8 mouse cellular contexts compared by ENCODE assay signal in the genomic region with DNA sequence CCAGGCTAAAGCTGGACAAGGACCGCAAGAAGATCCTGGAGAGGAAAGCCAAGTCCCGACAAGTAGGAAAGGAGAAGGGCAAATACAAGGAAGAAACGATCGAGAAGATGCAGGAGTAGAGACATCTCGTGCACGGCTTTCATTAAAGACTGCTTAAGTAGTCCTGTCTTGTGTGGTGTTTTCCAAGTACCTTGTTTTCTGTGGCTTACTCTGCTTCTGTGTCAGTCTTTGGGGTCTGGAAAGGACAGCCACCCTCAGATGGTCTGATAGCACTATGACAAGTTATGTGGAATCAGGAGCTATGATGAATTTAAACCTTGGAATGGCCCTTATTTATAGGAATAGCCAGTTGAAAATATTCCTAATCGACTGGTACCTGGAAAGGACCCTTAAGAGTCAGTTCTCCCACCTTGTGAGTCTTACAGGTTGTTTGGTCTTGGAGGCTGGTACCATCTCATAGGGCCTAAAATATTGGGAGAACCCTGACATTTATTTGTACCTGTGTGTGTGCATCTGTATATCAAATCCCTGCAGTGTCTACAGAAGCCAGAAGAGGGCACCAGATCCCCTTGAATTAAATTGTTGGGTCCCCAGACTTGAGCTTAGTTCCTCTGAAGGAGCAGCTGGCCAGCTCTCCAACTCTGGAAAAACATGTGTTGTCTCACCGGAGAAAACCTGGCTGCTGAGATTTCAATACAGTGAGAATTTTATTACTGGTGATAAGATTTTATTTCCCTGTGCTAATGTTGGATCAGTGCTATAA. TPM values are rescaled to one million over a fixed set of nuclear protein-coding genes. Genes with fewer than 3 reads are reported as not detected.
DNase-seq lines count a peak whose midpoint lies in the region; TF ChIP-seq lines count a peak whose summit lies in the region.
"Had no signal": no experiment of that assay in that cellular context is flagged by ENCODE, and none has a peak within 500 bp of the region (broad histone marks: within the 10 kb centered on the region; RNA-seq: fewer than 3 reads in every experiment).

No protein-coding gene starts in this region.

- in situ Hi-C loops in ES-E14 (cut with MboI; ENCODE audit: low sequenced_read_pairs in 2 of 2, unreplicated experiment in 2 of 2): loop anchor here in 1 of 2 experiments (5.0 kb wide), 1 partner anchor 83 kb away; no protein-coding TSS in a partner anchor

- H3K27ac ChIP-seq in ES-E14 (ENCODE audit: insufficient read depth, low read depth, low read length, poor library complexity, severe bottlenecking): no peak overlapping the region
- no peak overlapping the region for H3K27ac ChIP-seq in small intestine, adult 2 months (ENCODE audit: insufficient read depth, low read depth, low read length)

- peak; percentile 52; the same call in 1 of the 2 replicates for TF ChIP-seq CTCF in small intestine, adult 2 months (IDR thresholded peaks at IDR 0.05; ENCODE audit: extremely low read depth, insufficient read length, insufficient replicate concordance, low read depth, low read length)

- H3K27me3 ChIP-seq in small intestine, adult 2 months (ENCODE audit: control insufficient read depth, insufficient read depth, low read length): no peaks in the 10 kb centered on the region

- peaks cover 35% of the 10 kb centered on the region for H3K36me3 ChIP-seq in ES-E14 (ENCODE audit: control insufficient read depth, insufficient read depth, low read length, poor library complexity, severe bottlenecking)
- H3K36me3 ChIP-seq in small intestine, adult 2 months (ENCODE audit: control insufficient read depth, insufficient read depth, low read length): peaks cover 35% of the 10 kb centered on the region

- intact Hi-C loops in gastrocnemius, postnatal 14 days (cut with DNase I; ENCODE audit: low total_unique reads): loop anchor here (5.0 kb wide), 2 partner anchors 38 to 78 kb away; no protein-coding TSS in a partner anchor

- H3K9ac ChIP-seq in ES-E14 (ENCODE audit: insufficient read depth, low read depth, low read length, poor library complexity, severe bottlenecking): no peak overlapping the region; the same call in 1 of the 2 replicates

- TF ChIP-seq POLR2A in small intestine, adult 2 months (IDR thresholded peaks at IDR 0.05; ENCODE audit: low read depth, low read length): no peak

- peak overlapping the region in 1 of 2 experiments; percentile 11; a peak in 1 of 4 replicates for H3K4me3 ChIP-seq in ES-E14 (ENCODE audit: insufficient read depth in 1 of 2, low read depth in 1 of 2, low read length in 2 of 2, poor library complexity in 1 of 2, severe bottlenecking in 1 of 2)
- no peak overlapping the region for H3K4me3 ChIP-seq in small intestine, adult 2 months (ENCODE audit: low read depth, low read length)

- H3K4me1 ChIP-seq in ES-E14 (ENCODE audit: control insufficient read depth in 2 of 2, insufficient read depth in 2 of 2, low read length in 2 of 2, poor library complexity in 1 of 2): no peaks in the 10 kb centered on the region; a peak in 1 of 4 replicates
- H3K4me1 ChIP-seq in small intestine, adult 2 months (ENCODE audit: control insufficient read depth, insufficient read depth, insufficient read length, low read length): peaks cover 8% of the 10 kb centered on the region

- H3K9me3 ChIP-seq in ES-E14 (ENCODE audit: control insufficient read depth, insufficient read depth, low read depth, low read length): no peaks in the 10 kb centered on the region

- WGBS in small intestine, adult 2 months: 64% methylated on average over 8 of the region's 8 CpGs

- peak; percentile 73 for DNase-seq in CD4-positive helper T cell, adult 2 months (ENCODE audit: low read depth, low spot score)
- peak; percentile 91 for DNase-seq in ES-E14 (ENCODE audit: low read depth, low spot score)
- peak; percentile 77 for DNase-seq in cerebellum, adult 8-10 months
- peak; percentile 57 for DNase-seq in gastrocnemius, postnatal 14 days
- peak; percentile 84 for DNase-seq in layer of hippocampus, adult 11-12 months (ENCODE audit: low spot score)
- DNase-seq in lung, postnatal 10 days: peak; percentile 89

TF ChIP-seq in ES-E14, 5 proteins besides CTCF, POLR2A, EP300 and RAD21:
- TF ChIP-seq MAFK (IDR thresholded peaks at IDR 0.05; ENCODE audit: insufficient read depth, low read depth, low read length): no peak
- TF ChIP-seq ZNF384 (IDR thresholded peaks at IDR 0.05; ENCODE audit: low read depth, low read length): no peak
- TF ChIP-seq CHD2 (IDR thresholded peaks at IDR 0.05; ENCODE audit: low read depth, low read length): no peak; the same call in 1 of the 2 replicates
- no peak for TF ChIP-seq HCFC1 (IDR thresholded peaks at IDR 0.05; ENCODE audit: borderline replicate concordance, insufficient read depth, low read length)
- no peak for TF ChIP-seq ZC3H11A (IDR thresholded peaks at IDR 0.05; ENCODE audit: borderline replicate concordance, low read depth, low read length)

RNA-seq across cellular contexts. Expression of gene Rpl26, which starts 3.2 kb away (rescaled TPM):
- total RNA-seq in ES-E14 (2012; rRNA removed): 2,753 and 2,889 TPM in 2 replicates
- 100 to 1,000 TPM; 791 to 878 TPM for total RNA-seq in gastrocnemius, postnatal 14 days (2021)
- 513 and 614 TPM in 2 replicates for polyA plus RNA-seq in small intestine, adult 2 months (2012; rRNA removed)

RNA-seq across cellular contexts. Expression of gene Rnf222, which starts 16.2 kb away (rescaled TPM):
- total RNA-seq in ES-E14 (2012; rRNA removed): 0.09 TPM in 1 of 2 replicates, not detected in the other
- total RNA-seq in gastrocnemius, postnatal 14 days (2021): not detected
- not detected in 2 replicates for polyA plus RNA-seq in small intestine, adult 2 months (2012; rRNA removed)

RNA-seq across cellular contexts. Expression of gene Odf4, which starts 22.3 kb away (rescaled TPM):
- not detected in 2 replicates for total RNA-seq in ES-E14 (2012; rRNA removed)
- not detected for total RNA-seq in gastrocnemius, postnatal 14 days (2021)
- not detected in 2 replicates for polyA plus RNA-seq in small intestine, adult 2 months (2012; rRNA removed)
- polyA plus RNA-seq: liver, embryonic 16.5 days had no signal

RNA-seq across cellular contexts. Expression of gene Ndel1, which starts 32.9 kb away (rescaled TPM):
- 24.9 and 40.1 TPM in 2 replicates for total RNA-seq in ES-E14 (2012; rRNA removed)
- total RNA-seq in gastrocnemius, postnatal 14 days (2021): 10 to 100 TPM; 54.3 to 61.1 TPM
- 33.8 and 36.8 TPM in 2 replicates for polyA plus RNA-seq in small intestine, adult 2 months (2012; rRNA removed)

RNA-seq across cellular contexts. Expression of gene Arhgef15, which starts 52.7 kb away (rescaled TPM):
- total RNA-seq in ES-E14 (2012; rRNA removed): 2.5 and 3.1 TPM in 2 replicates
- 10 to 100 TPM; 10.7 to 13.8 TPM for total RNA-seq in gastrocnemius, postnatal 14 days (2021)
- polyA plus RNA-seq in small intestine, adult 2 months (2012; rRNA removed): 9.9 and 19.5 TPM in 2 replicates
